Mouse (Mus musculus) liver, postnatal 0 days (tissue): Measurements from ENCODE around the gene Itgbl1. TPM values are rescaled to one million over a fixed set of nuclear protein-coding genes. Genes with fewer than 3 reads are reported as not detected.

Source experiments
- ATAC-seq: fragments of 200-750 bp; cut with Nextera tagmentation; 2 replicates; pipeline ENCODE4 v1.8.0; 2017; ENCODE audit warnings: mild to moderate bottlenecking, moderate library complexity
- DNase-seq: peaks from one replicate; pipeline ENCODE4 v3.0.0-alpha.2; 2016
- H3K27ac ChIP-seq: fragments of 300-500 bp; sonication (generic); 2 replicates; pipeline ENCODE4 v1.5.1; 2014; ENCODE audit warnings: antibody characterized with exemption, moderate library complexity, mild to moderate bottlenecking, low read depth
- H3K27me3 ChIP-seq: fragments of 300-500 bp; sonication (generic); 2 replicates; pipeline ENCODE4 v1.6.1; 2014; ENCODE audit warnings: low read length, control low read depth, mixed read lengths; ENCODE audit not compliant: insufficient read depth
- H3K36me3 ChIP-seq: fragments of 300-500 bp; sonication (generic); replicated peaks from 2 replicates; pipeline ENCODE4 v1.6.1; 2014; ENCODE audit warnings: mild to moderate bottlenecking, control low read depth, low read length, moderate library complexity, mixed read lengths; ENCODE audit not compliant: insufficient read depth
- H3K4me1 ChIP-seq: fragments of 300-500 bp; sonication (generic); 2 replicates; pipeline ENCODE4 v1.6.1; 2014; ENCODE audit warnings: antibody characterized with exemption, mild to moderate bottlenecking, control low read depth; ENCODE audit not compliant: insufficient read depth
- H3K4me2 ChIP-seq: fragments of 300-500 bp; sonication (generic); 2 replicates; pipeline ENCODE4 v1.6.1; 2014; ENCODE audit warnings: low read depth, mild to moderate bottlenecking, low read length, moderate library complexity, mixed read lengths
- H3K4me3 ChIP-seq: fragments of 300-500 bp; sonication (generic); 2 replicates; pipeline ENCODE4 v1.5.1; 2014; ENCODE audit warnings: low read depth, low read length
- H3K9ac ChIP-seq: fragments of 300-500 bp; sonication (generic); replicated peaks from 2 replicates; pipeline ENCODE4 v1.6.1; 2014; ENCODE audit warnings: mild to moderate bottlenecking, moderate library complexity
- H3K9me3 ChIP-seq: fragments of 300-500 bp; sonication (generic); 2 replicates; pipeline ENCODE4 v1.6.1; 2016; ENCODE audit warnings: mild to moderate bottlenecking, control low read depth, low read length, mixed read lengths
- CTCF ChIP-seq: sonication (generic); IDR thresholded peaks from 2 replicates; pipeline ENCODE4 v1.5.1; 2016; ENCODE audit warnings: antibody characterized with exemption, low read depth
- EP300 ChIP-seq: IDR thresholded peaks from 2 replicates; pipeline ENCODE4 v1.6.1; 2016; ENCODE audit warnings: antibody characterized with exemption, low read depth, mild to moderate bottlenecking
- whole genome bisulfite sequencing: fragments of 180-500 bp; shearing (Covaris S2); extraction: QIAGEN DNeasy Blood & Tissue Kit; methylation state at CpG from one replicate; pipeline ENCODE4 v1.1.7; 2014; ENCODE audit not compliant: insufficient replicate concordance; 5-methylcytosine and 5-hydroxymethylcytosine counted together
- polyA plus RNA-seq: library from polyadenylated mRNA; unstranded; fragments of >200 nt; fragmentation: Nextera tagmentation; extraction: Ambion mirVana; gene quantifications from 2 replicates; pipeline ENCODE4 v1.2.1, GENCODE M21; 2015

Itgbl1 gene
- polyA plus RNA-seq, 1 experiment from 2014 or later: 0.04 TPM

DNA sequence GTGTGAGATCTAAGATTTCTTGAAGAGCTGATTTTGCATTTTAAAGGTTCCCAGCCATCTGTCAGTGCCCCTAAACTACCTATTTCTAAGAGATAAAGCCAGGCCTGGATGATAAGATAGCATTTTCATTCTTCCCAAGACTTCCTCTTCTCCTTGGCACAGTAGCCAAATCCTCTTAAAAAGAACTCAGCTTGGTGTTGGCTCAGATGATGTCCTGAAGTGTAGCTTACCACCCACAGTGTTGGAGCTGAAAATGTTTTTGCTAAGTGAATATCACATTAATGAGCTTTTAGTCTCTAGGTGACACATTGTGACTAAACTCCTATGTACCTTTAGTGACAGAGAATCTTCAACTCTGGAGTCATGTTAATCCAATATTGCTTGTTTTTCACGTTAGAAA, 99.8 kb downstream of the Itgbl1 start:
- no peak for ATAC-seq
- no peak overlapping the region for H3K9ac ChIP-seq
- no peak overlapping the region for H3K4me2 ChIP-seq
- H3K27me3 ChIP-seq: no peaks in the 10 kb centered on the region
- H3K4me1 ChIP-seq: no peaks in the 10 kb centered on the region
- no peaks in the 10 kb centered on the region for H3K36me3 ChIP-seq
- H3K9me3 ChIP-seq: no peaks in the 10 kb centered on the region
- TF ChIP-seq CTCF: no peak
- no peak for TF ChIP-seq EP300
- H3K4me3 ChIP-seq: no peak overlapping the region
- 50% methylated on average over 1 of the region's 1 CpGs for WGBS
- no peak overlapping the region for H3K27ac ChIP-seq
- no peak for DNase-seq

DNA sequence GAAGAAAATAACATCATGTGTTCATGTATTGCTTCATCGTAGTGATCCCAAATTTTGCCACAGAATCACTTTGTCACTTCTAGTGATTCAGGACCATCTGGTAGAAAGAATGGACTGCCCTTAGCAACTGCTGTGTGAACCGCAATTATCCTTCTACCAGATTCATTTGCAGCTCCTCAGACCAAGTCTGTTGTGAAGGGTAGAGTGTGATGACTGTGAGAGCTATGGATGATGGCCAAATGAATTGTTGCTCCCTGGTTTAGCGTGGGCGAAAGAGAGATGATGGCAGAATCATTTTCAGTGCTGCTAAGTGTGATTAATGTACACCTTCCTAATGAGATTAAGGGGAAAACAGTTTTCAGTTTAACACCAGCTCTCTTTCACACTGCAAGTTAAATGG, 100.3 kb downstream of the Itgbl1 start:
- WGBS: 62% methylated on average over 4 of the region's 4 CpGs
- DNase-seq: no peak
- no peaks in the 10 kb centered on the region for H3K27me3 ChIP-seq
- H3K27ac ChIP-seq: no peak overlapping the region
- H3K4me3 ChIP-seq: no peak overlapping the region
- ATAC-seq: no peak
- H3K9ac ChIP-seq: no peak overlapping the region
- no peaks in the 10 kb centered on the region for H3K4me1 ChIP-seq
- H3K4me2 ChIP-seq: no peak overlapping the region
- no peak for TF ChIP-seq CTCF
- TF ChIP-seq EP300: no peak
- H3K36me3 ChIP-seq: no peaks in the 10 kb centered on the region
- H3K9me3 ChIP-seq: no peaks in the 10 kb centered on the region

DNA sequence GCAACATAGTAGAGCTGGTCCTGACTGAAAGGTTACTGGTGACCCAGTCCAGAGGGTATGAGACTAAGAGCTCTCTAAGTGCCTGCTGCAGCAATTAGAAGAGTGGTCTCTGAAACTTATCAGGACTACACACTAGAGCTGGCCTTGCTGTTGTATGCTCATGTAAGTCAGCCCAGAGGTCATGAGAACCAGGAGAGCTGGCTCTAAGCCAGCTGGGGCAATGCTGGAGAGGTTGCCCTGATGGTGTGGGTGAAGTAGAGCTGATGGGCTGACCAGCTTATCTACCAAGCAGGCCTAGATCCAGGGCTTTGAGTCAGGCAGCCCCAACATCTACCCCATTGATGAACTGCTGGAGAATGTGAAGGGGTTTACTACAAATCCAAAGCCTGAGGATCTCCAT, 142.0 kb downstream of the Itgbl1 start:
- TF ChIP-seq CTCF: no peak
- no peak for TF ChIP-seq EP300
- no peaks in the 10 kb centered on the region for H3K4me1 ChIP-seq

DNA sequence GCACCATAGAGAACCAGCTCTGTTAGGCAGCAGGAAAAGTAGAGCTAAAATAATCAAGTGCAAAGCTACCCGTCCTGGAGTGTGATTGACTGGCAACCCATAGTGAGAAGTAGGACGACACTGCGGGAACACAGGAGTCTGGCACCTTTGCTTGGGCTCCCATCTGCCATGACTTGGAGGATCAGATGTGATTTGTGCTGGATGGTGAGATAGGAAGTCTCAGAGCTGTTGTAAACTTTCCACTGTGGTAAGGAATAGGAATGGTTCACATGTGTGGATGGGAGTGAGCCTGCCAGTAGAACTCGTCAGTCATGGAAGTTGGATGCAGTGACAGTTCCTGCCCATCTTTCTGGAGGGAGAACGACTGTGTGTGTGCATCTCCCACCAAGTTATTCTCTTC, 177.9 kb downstream of the Itgbl1 start:
- 67% methylated on average over 5 of the region's 5 CpGs for WGBS
- Histone ChIP-seq H3K4me2 (no peak overlapping the region), H3K4me3 (no peak overlapping the region), H3K27ac (no peak overlapping the region), H3K9ac (no peak overlapping the region), H3K36me3 (no peaks in the 10 kb centered on the region), H3K27me3 (no peaks in the 10 kb centered on the region), H3K4me1 (no peaks in the 10 kb centered on the region), H3K9me3 (no peaks in the 10 kb centered on the region)
- no peak for TF ChIP-seq EP300
- no peak for TF ChIP-seq CTCF
- no peak for ATAC-seq
- no peak for DNase-seq

More for the DNA sequence above, 142.0 kb downstream of the Itgbl1 start:
- no peak overlapping the region for H3K4me2 ChIP-seq
- H3K36me3 ChIP-seq: no peaks in the 10 kb centered on the region
- H3K9ac ChIP-seq: no peak overlapping the region
- no peak overlapping the region for H3K27ac ChIP-seq
- ATAC-seq: no peak
- H3K9me3 ChIP-seq: no peaks in the 10 kb centered on the region
- H3K4me3 ChIP-seq: no peak overlapping the region
- H3K27me3 ChIP-seq: no peaks in the 10 kb centered on the region
- DNase-seq: no peak

DNA sequence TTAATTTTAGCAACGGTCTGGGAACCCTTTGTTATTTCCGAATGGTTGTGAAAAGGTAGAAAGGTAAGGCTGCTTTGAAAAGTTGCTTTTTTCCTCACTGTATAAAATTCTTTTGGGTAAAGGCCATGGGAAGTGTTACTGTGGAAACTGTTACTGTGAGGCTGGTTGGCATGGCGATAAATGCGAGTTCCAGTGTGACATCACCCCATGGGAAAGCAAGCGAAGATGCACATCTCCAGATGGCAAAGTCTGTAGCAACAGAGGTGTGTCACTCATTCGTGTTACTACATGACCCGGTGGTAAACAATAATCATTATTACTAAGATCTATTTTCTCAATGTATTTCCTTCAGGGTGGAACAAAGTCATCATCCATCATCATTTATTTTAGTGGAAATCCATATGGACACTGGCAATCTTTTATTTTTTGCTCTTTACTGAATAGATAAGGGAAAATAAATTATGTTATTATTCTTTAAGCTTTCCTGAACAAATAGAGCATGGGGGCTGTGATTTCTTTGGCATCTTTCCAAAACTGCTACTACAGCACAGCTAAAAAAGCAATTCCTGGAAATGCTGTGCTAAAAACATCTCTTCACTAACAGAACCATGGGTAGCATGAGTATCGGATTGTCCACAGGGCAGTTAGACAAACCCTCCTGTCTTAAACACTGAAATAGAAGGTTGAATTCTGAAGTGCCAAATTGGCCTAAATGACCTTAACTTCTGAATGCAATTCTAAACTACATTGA, 184.1 kb downstream of the Itgbl1 start:
- no peak overlapping the region for H3K4me2 ChIP-seq
- no peak for ATAC-seq
- H3K27me3 ChIP-seq: no peaks in the 10 kb centered on the region

GRCm38 (mm10) chr14:123864531-123864930, 204.8 kb downstream of the Itgbl1 start:
- Histone ChIP-seq H3K9me3 (no peaks in the 10 kb centered on the region), H3K36me3 (no peaks in the 10 kb centered on the region), H3K4me3 (no peak overlapping the region), H3K4me1 (no peaks in the 10 kb centered on the region), H3K27me3 (no peaks in the 10 kb centered on the region), H3K27ac (no peak overlapping the region), H3K9ac (no peak overlapping the region), H3K4me2 (no peak overlapping the region)
- no peak for TF ChIP-seq EP300
- no peak for TF ChIP-seq CTCF
- 54% methylated on average over 1 of the region's 1 CpGs for WGBS
- DNase-seq (no peak), ATAC-seq (no peak)

More for the DNA sequence above, 184.1 kb downstream of the Itgbl1 start:
- no peak overlapping the region for H3K9ac ChIP-seq
- H3K36me3 ChIP-seq: no peaks in the 10 kb centered on the region
- no peaks in the 10 kb centered on the region for H3K4me1 ChIP-seq
- TF ChIP-seq CTCF (no peak), EP300 (no peak)
- no peak overlapping the region for H3K4me3 ChIP-seq
- 68% methylated on average over 8 of the region's 8 CpGs for WGBS
- no peaks in the 10 kb centered on the region for H3K9me3 ChIP-seq
- no peak for DNase-seq
- no peak overlapping the region for H3K27ac ChIP-seq
